Mouse (Mus musculus) ovary, adult 18-20 months (tissue): ENCODE results near the gene Ascl5.
A peak's percentile ranks its signal among the peaks of the same experiment; 100 is the strongest.

Experiments used
- DNase-seq: peaks from one replicate; pipeline ENCODE4 v3.0.0; 2022; ENCODE audit warnings: low spot score, mixed read lengths

Gene Ascl5

GRCm38 (mm10) chr1:136050312-136051012 lies at the start of gene Ascl5:
Ascl5 (plus strand) TSS chr1:136050804.
- DNase-seq, result no peak

GRCm38 (mm10) chr1:136001438-136001837 lies 49.2 kb upstream of the Ascl5 start:
- DNase-seq, result no peak

- DNase-seq, result no peak
Measured at GRCm38 (mm10) chr1:136006292-136006748, 44.3 kb upstream of the Ascl5 start, which contains the start of gene Igfn1. Igfn1 (minus strand) TSS chr1:136006342.

- peak; percentile 61 for DNase-seq
Measured at GRCm38 (mm10) chr1:136007211-136008158, 43.1 kb upstream of the Ascl5 start, which contains the start of gene Tmem9. Tmem9 (plus strand) TSS chr1:136008150.

- DNase-seq, result no peak
Measured at GRCm38 (mm10) chr1:136008159-136008533, 42.5 kb upstream of the Ascl5 start.

GRCm38 (mm10) chr1:136010247-136010646 lies 40.4 kb upstream of the Ascl5 start:
- DNase-seq, result no peak

GRCm38 (mm10) chr1:136013513-136013912 lies 37.1 kb upstream of the Ascl5 start:
- no peak for DNase-seq

- DNase-seq, result no peak
Measured at GRCm38 (mm10) chr1:136014796-136015502, 35.7 kb upstream of the Ascl5 start.

GRCm38 (mm10) chr1:136017307-136017706 lies 33.3 kb upstream of the Ascl5 start:
- no peak for DNase-seq

- peak; percentile 89 for DNase-seq
Measured at GRCm38 (mm10) chr1:136017907-136018313, 32.7 kb upstream of the Ascl5 start.

GRCm38 (mm10) chr1:136018390-136019189 lies 32.0 kb upstream of the Ascl5 start:
- DNase-seq, result peak; percentile 8

- DNase-seq, result no peak
Measured at GRCm38 (mm10) chr1:136030201-136030600, 20.4 kb upstream of the Ascl5 start.

- no peak for DNase-seq
Measured at GRCm38 (mm10) chr1:136031697-136032096, 18.9 kb upstream of the Ascl5 start.

- no peak for DNase-seq
Measured at GRCm38 (mm10) chr1:136032961-136033360, 17.6 kb upstream of the Ascl5 start.

- DNase-seq, result no peak
Measured at GRCm38 (mm10) chr1:136038746-136039538, 11.7 kb upstream of the Ascl5 start.

- no peak for DNase-seq
Measured at GRCm38 (mm10) chr1:136040452-136040851, 10.2 kb upstream of the Ascl5 start.

- DNase-seq, result no peak
Measured at GRCm38 (mm10) chr1:136040874-136041273, 9.7 kb upstream of the Ascl5 start.

- DNase-seq, result no peak
Measured at GRCm38 (mm10) chr1:136045774-136046173, 4.8 kb upstream of the Ascl5 start.

GRCm38 (mm10) chr1:136047432-136047831 lies 3.2 kb upstream of the Ascl5 start:
- no peak for DNase-seq

GRCm38 (mm10) chr1:136047894-136048293 lies 2.7 kb upstream of the Ascl5 start:
- DNase-seq, result no peak

- DNase-seq, result no peak
Measured at GRCm38 (mm10) chr1:136051013-136051315, 360 bp downstream of the Ascl5 start.
